Mouse (Mus musculus): ENCODE results near the gene Epb41l2.

The Epb41l2 gene

DNA sequence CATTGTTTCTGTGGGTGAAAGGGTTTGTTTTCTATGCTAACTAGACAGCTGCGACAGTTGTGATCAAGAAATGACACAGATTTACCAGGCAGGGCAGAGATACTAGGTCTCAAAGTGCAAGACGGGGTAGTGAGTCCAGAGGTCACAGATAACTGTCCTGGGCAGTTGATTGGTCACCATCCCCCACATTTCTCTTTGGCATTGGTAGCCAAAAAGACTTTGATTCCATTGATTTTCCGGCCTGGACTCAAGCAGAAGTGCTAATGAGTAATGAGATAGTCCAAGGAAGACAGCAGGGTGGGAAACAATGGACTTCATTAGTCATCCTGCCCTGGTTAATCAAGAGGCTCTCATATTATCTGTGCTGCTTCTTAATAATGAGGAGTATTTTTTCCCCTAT lies 160.4 kb downstream of the Epb41l2 start:
- DNase-seq = no peak

DNA sequence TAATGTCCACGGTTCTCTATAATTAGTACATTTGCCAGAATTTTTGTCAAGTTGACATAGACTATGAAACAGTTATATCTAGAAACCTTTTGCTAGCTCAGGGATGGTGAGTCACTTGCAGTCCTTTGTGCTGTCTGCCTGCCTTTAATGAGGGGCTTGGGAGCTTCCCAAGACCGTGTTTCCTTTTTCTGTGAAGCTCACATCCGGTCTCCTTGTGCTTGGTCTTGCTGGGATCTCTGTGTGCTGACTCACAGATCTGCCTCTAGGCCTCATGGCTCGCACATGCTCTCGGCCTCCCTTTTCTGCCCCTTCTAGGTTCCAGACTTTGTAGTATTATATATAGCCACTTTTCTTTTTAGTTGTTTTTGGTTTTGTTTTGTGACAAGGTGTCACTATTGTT lies 160.8 kb downstream of the Epb41l2 start:
- DNase-seq = peak; percentile 37 to 43

DNA sequence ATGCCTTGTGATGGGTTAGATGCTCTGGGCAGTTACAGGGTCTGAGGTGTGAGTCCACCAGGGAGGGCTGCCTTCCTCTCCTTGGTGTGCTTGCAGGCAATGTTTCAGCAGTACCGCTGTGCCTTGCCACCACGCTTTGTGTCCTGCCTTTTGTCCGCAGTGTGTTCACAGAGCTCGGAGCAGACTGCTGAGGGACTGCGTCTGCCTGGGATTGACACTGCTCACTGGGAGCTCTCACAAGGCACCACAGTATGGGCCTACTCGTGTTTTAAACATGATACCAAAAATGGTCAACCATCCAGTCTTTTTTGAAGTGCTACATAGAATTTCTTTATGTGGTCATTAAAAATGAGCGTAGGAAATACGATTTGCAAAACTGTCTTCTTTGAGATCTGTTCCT lies 164.1 kb downstream of the Epb41l2 start:
- no peak for DNase-seq

DNA sequence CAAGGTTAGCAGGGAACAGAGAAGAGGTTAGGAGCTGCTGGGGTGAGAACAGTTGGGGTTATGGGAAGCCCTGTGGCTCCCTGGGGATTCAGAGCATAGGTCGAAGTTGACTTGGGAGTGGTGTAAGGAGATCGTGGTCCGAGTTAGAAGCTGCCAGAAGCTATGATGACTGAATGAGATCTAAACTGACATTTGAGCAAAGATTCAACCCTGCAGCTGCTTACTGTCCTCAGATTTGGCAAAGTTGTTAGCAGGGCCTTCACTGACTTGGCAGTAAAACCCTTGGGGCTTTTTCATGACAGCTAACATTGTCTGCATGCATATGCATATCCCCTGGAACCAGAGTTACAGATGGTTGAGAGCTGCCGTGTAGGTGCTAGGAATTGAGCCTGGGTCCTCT lies 166.6 kb downstream of the Epb41l2 start:
- no peak for DNase-seq

DNA sequence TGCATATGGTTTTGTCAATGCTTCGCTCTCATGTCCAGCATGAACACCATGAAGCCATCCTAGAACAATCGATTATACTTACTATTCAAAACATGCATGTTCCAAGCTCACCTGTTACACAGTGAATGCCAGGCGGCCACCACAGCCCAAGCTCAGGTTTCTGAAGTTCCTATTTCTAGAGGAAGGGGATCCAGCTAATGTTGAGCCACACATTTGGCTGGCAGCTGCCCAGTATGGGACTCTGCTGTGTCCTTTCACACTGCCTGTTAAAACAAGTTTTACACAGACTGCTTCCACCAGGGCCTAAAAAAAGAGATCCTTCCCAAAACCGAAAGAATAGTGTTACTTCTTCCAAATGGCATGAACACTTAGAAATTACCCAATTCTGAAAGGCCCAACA lies 167.0 kb downstream of the Epb41l2 start:
- no peak for DNase-seq

DNA sequence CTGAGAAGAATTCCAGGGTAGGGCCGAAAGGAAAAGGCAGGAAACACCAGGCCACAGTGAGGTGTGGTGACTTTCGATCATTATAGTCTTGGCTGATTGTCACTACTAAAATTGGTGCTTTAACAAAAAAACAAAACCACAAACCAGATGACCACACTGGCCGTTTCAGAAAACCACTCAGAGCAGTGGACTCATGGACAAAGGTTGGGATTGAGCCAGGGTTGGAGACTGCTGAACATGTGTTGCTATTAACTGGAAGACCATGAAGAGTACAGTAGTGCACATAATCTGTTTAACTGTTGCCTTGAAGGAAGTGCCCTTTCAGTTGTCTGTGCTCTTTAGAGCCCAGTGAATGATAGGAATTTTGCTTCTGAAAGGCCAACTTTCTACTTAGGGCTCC lies 167.5 kb downstream of the Epb41l2 start:
- DNase-seq = no peak

DNA sequence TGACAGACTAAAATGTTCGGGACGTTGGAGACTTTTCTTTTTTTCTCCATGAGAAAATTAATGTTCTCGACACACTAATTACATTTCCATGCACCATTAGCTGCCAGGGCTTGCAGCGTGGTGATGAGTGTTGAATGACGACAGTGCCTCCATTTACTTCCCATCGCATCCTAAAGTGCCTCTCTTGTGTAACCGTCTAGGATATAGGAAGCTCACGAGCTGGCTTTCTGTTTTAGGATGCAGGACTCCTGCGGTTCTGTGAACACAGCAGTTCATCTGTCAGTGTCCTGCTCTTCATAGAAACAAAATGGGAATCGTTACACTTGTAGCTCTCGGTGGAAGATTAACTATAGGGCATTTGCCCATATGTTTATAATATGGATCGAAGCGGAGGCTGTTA lies 171.7 kb downstream of the Epb41l2 start:
- no peak for DNase-seq

DNA sequence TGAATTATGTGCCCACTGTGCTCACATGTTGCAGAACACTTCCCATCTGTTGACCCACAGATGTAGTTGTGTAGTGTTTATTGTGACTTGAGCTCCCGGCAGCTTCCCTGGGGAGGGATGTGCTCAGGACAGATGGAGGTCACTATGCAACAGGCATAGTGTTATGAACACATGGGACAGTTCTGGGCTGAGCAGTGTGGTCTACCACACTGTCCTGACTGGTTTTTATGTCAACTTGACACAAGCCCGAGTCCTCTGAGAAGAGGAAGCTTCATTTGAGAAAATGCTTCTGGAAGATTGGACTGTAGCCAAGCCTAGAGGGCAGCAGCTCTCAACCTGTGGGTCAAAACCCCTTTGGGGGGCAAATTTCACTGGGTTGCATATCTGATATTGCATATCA lies 173.5 kb downstream of the Epb41l2 start:
- DNase-seq = peak in 1 of 2 experiments; percentile 16

DNA sequence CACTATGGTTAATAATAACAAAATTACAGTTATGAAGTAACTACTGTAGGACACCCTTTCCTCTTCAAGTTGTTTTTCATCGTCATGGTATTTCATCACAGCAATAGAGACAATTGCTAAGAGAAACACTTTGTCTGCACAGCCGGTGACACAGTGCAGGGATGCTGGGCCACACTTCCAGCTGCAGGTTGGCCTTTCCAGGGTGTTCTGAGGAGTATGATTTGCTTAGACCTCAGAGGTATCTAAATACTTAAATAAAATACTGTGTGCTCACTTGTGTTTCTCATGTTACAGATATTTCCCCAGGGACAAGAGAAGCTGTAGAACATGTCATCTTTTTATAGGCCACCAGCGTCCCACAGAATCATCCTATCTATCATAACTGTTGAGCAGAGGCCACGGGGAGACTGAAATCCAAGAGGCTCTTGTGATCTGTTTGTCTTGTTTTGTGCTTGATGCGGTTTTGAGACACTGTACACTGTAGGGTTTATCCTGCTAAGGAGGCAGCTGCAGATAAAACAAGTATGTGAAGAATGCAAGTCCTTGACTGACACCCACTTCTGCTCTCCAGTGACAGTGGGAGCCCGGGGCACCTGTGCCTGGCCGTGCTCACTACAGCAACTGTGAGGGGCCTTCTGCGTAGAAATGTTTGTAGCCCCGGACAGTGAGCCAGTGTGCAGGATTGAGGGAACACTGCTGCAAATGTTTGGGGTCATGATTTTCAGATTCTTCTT lies 174.1 kb downstream of the Epb41l2 start:
- DNase-seq = no peak

DNA sequence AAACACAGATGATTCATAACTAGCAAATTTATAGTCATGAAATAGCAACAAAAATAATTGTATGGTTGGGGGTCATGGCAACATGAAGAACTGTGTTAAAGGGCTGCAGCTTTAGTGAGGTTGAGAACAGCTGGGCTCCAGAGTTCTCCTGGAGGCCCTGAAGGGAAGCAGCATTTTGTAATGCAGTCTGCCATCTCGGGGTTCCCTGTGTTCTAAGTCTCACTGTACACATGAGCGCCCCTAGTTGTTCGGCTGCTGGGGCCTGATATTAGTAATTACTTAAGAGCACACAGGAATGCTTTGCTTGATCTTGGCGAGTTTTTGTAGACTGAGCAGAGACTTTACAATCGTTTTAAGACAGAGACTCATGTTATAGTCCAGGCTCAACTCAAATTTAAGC lies 174.9 kb downstream of the Epb41l2 start:
- no peak for DNase-seq

DNA sequence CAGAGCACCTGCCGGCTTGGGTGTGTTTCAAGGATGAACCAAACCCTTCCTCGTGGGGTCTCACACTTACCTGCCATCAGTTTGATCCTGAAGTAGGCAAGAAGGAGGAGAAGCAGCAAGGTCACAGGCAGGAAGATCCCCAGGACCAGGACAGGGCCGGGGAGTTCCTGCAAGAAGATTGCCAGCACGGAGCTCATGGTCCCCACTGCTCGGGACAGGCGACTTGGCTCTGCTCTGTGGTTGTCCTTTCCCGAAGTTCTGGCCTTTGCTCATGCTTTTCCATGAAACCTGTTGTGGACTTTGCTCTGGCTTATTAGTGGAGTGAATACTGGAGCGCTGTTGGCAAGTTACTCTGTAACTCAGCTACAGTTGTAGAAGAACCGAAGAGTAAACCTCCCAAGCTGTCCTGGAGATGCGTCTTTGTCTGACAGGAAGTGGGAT lies 176.3 kb downstream of the Epb41l2 start, which contains the start of gene Smlr1:
TSS of gene Smlr1 (minus strand) at position 377 of the 441 bp plus-strand sequence.
- DNase-seq = peak; percentile 68 to 82

DNA sequence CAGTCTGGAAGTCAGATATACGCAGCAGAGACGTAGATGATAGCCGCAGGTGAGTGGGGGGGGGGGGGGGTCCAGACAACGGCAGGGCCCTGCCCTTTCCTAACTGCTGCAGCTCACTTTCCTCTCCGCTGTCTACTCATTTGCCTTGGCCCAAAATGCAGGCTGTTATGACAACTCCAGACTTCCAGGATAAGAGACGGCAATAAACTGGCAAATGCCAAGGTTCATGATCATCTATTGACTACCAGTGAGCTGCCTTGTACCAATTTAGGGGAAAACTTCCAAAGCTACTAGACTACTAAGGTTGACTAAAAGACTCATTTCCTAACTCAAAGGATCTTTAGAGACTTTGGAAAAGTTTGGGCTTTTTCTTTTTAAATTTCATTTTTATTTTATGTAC lies 177.0 kb downstream of the Epb41l2 start:
- DNase-seq = no peak

DNA sequence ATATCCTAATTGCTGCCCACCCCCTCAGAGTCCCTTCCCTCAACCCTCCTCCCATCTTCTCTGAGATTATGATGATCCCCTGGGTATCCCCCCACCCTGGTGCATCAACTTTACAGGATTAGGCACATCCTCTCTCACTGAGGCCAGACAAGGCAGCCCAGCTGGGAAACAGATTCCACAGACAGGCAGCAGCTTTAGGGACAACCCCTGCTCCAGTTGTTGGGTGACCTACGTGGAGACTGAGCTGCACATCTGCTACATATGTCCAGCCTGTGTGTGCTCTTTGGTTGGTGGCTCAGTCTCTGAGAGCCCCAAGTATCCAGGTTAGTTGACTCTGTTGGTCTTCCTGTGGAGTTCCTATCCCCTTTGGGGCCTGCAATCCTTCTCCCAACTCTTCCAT lies 179.1 kb downstream of the Epb41l2 start:
- DNase-seq = no peak

DNA sequence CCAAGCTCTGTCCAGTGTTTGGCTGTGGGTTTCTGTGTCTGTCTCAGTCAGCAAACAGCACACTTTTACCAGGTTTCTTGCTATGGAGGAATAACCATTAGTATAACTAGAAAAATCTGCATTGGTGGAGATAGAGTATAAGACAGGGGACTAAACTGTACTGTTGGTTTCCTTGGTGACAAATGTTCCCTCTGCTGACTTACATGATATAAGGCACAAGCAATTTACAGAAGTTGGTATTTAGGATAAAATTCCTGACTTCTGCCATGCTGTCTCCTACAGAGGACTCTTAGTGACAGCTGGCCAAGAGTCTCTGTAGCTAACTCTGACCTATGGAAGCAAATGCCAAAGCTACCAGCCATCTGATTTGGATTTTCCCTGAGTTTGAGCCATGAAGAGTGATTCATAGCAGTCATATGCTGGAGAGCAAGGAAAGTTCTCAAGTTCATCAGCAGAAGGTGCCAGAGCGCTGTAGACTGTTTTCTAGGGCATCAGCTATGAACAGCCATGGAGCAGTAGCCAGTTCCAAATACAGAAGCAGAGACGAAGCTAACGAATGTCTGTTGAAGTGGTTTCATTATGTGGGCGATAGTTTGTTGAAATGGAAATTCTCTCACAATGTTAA lies 179.7 kb downstream of the Epb41l2 start:
- DNase-seq = peak in 1 of 2 experiments; percentile 19

DNA sequence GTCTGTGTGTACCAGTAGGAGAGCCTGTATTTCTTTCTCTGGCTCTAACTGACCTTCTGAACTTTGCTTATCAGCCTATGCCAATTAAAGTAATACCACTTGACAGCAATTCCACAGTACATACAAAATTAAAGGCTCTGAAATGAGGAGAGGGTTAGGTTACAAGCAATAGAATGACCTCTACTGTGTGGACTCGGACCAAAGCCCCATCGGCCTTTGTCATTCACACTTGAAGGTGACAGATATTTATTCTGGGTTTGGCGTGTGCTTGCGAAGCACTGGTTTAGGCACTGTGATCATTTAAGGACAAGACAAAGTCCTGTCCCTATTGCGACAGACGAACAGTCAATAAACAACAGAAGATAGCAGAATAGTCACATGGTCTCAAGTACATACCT lies 180.2 kb downstream of the Epb41l2 start:
- no peak for DNase-seq

DNA sequence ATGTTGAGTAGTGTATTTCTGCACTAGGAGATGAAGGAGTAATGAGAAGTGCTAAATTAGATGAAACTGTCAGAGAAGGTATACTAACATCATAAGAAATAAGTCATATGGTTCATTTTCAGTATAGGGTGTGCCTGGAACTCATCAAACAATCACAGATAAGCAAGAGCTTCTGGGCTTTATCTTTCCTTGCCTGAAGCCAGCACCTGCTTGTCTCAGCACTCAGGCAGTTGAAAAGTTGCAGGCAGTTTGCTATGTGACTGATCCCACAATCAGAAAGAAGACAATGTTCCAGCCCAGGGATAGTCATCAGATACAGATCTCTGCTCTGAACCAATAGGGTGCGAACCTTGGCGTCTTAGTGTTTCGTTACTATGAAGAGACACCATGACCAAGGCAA lies 181.5 kb downstream of the Epb41l2 start:
- DNase-seq = no peak

DNA sequence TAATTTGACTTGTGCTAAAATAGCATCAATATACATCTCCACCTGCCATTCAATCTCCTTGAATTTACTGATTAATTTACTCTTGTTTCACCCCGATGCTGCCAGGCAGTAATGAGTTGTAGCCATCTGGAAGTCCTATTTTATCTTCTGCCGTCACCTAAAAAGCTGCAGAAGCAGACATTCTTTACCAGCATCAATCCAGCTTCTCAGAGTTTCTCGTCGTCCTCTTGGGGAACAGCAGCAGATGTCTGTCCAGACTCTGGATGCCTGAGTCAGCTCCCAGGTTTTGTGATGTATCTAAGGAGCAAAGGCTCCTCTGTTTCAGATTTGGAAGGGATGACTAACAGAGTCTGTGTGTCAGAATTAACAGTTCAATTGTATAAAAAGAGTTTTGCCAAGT lies 193.3 kb downstream of the Epb41l2 start:
- no peak for DNase-seq

DNA sequence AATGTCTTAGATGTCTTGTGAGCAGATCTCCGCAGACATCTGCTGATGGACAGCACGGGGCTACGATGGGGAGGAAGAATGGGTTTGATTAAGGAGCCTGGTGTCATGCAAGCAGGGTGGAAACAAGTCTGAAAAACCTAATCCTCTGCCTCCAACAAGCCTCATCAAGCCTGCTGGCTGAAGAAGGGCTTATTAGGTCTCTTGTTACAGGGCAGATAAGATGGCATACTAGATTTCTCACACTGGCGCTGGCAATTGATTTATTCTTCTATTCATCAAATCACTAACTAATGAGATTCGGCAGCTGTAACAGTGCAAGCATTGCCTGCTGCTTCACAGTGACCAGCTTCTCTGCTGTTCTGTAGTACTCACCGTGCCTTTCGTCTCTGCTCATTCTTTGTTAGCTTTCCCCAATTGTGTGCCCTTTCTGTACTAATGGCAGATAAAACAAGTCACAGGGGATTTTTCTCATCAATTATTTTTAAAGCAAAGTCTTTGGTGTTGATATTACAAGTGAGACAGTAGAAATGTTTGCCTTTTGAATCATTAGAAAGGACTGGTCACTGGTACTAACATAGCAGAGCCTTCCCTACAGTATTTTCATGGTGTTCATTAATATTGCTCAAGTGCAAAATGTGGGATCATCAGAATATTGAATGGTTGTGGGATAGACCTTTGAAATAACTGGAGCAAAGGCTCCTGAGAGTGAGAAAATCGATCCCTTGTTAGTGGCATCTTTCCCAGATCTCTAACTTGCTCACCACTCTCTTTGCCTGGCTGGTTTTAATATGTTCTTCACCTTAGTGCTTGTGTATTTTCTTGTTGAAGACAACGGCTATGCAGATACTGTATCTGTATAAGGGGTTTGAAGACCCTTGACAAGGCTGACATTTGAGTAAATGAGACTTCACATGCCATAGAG lies 212.0 kb downstream of the Epb41l2 start:
- DNase-seq = no peak
